ENCODE assay signal across 8 mouse cellular contexts in genomic region chr9:114844017-114844662, GRCm38 (mm10). TPM values are rescaled to one million over a fixed set of nuclear protein-coding genes. Genes with fewer than 3 reads are reported as not detected.
DNase-seq lines count a peak whose midpoint lies in the region; ATAC-seq and TF ChIP-seq lines count a peak whose summit lies in the region.

Gene Cmtm8, minus strand, starts transcription at chr9:114844156.

- no peak for TF ChIP-seq EP300 in liver, embryonic 14.5 days (IDR thresholded peaks at IDR 0.05; ENCODE audit: low read depth)

- WGBS in embryonic facial prominence, embryonic 12.5 days, result under 1% methylated on average over 33 of the region's 43 CpGs
- under 1% methylated on average over 35 of the region's 43 CpGs for WGBS in heart, embryonic 10.5 days
- WGBS in liver, embryonic 14.5 days (ENCODE audit: insufficient replicate concordance), result under 1% methylated on average over 38 of the region's 43 CpGs
- under 1% methylated on average over 40 of the region's 43 CpGs for WGBS in stomach, embryonic 14.5 days

- H3K4me3 ChIP-seq in embryonic facial prominence, embryonic 12.5 days, result peak within 1 kb of the TSS; percentile 69
- H3K4me3 ChIP-seq in heart, embryonic 10.5 days, result peak within 1 kb of the TSS; percentile 81
- peak within 1 kb of the TSS; percentile 56 to 58 for H3K4me3 ChIP-seq in liver, embryonic 14.5 days (ENCODE audit: insufficient read depth in 1 of 2, low read depth in 2 of 2, low read length in 2 of 2)
- peak within 1 kb of the TSS; percentile 70 for H3K4me3 ChIP-seq in stomach, embryonic 14.5 days (ENCODE audit: low read depth, low read length)

- peak within 1 kb of the TSS; percentile 63 for H3K9ac ChIP-seq in embryonic facial prominence, embryonic 12.5 days
- peak within 1 kb of the TSS; percentile 41; the same call in 1 of the 2 replicates for H3K9ac ChIP-seq in liver, embryonic 14.5 days (replicated peaks)
- peak within 1 kb of the TSS; percentile 50; the same call in 1 of the 2 replicates for H3K9ac ChIP-seq in stomach, embryonic 14.5 days (replicated peaks; ENCODE audit: low read depth, low read length)

- 0 out of 2 replicates have a peak, but pooled peaks cover 14% of the 10 kb centered on the region for H3K27me3 ChIP-seq in embryonic facial prominence, embryonic 12.5 days
- H3K27me3 ChIP-seq in heart, embryonic 10.5 days (ENCODE audit: insufficient read depth, poor library complexity, severe bottlenecking), result 0 out of 2 replicates have a peak, but pooled peaks cover 7% of the 10 kb centered on the region
- H3K27me3 ChIP-seq in liver, embryonic 14.5 days (ENCODE audit: control insufficient read depth, insufficient read depth, low read length), result peaks cover 15% of the 10 kb centered on the region
- no peaks in the 10 kb centered on the region for H3K27me3 ChIP-seq in stomach, embryonic 14.5 days (ENCODE audit: control insufficient read depth, insufficient read depth, low read length)

- TF ChIP-seq CTCF in liver, embryonic 14.5 days (IDR thresholded peaks at IDR 0.05; ENCODE audit: low read depth), result peak; percentile 27; the same call in 1 of the 2 replicates

- peak within 1 kb of the TSS; percentile 94 for H3K4me2 ChIP-seq in embryonic facial prominence, embryonic 12.5 days (replicated peaks)
- H3K4me2 ChIP-seq in liver, embryonic 14.5 days (ENCODE audit: low read depth), result peak within 1 kb of the TSS; percentile 67
- H3K4me2 ChIP-seq in stomach, embryonic 14.5 days (replicated peaks; ENCODE audit: low read depth, low read length), result peak within 1 kb of the TSS; percentile 72

- 0 out of 2 replicates have a peak within 1 kb of the TSS, but pooled peaks have one; percentile 12 for H3K27ac ChIP-seq in embryonic facial prominence, embryonic 12.5 days
- H3K27ac ChIP-seq in heart, embryonic 10.5 days, result peak within 1 kb of the TSS; percentile 86
- H3K27ac ChIP-seq in liver, embryonic 14.5 days, result no peak within 1 kb of the TSS; the same call in 1 of the 2 replicates
- H3K27ac ChIP-seq in stomach, embryonic 14.5 days (ENCODE audit: low read length), result peak within 1 kb of the TSS; percentile 72; the same call in 1 of the 2 replicates

- ATAC-seq in embryonic facial prominence, embryonic 12.5 days (ENCODE audit: insufficient number of reproducible peaks, insufficient read depth, low FRiP score, low TSS enrichment), result peak; percentile 63
- ATAC-seq in liver, embryonic 14.5 days (ENCODE audit: insufficient read depth), result peak; percentile 82
- ATAC-seq in stomach, embryonic 14.5 days (ENCODE audit: insufficient number of reproducible peaks, insufficient read depth, low FRiP score, low read depth), result peak; percentile 88

- H3K36me3 ChIP-seq in embryonic facial prominence, embryonic 12.5 days, result no peaks in the 10 kb centered on the region
- 0 out of 2 replicates have a peak, but pooled peaks cover 3% of the 10 kb centered on the region for H3K36me3 ChIP-seq in heart, embryonic 10.5 days
- H3K36me3 ChIP-seq in liver, embryonic 14.5 days (replicated peaks; ENCODE audit: control insufficient read depth, insufficient read depth, low read depth), result no peaks in the 10 kb centered on the region
- no peaks in the 10 kb centered on the region for H3K36me3 ChIP-seq in stomach, embryonic 14.5 days (ENCODE audit: control insufficient read depth, insufficient read depth, low read length)

- peaks cover 5% of the 10 kb centered on the region; the same call in 1 of the 2 replicates for H3K4me1 ChIP-seq in embryonic facial prominence, embryonic 12.5 days
- H3K4me1 ChIP-seq in heart, embryonic 10.5 days, result peaks cover 8% of the 10 kb centered on the region
- H3K4me1 ChIP-seq in liver, embryonic 14.5 days (replicated peaks; ENCODE audit: control insufficient read depth in 2 of 2, insufficient read depth in 2 of 2, low read length in 1 of 2), result no peaks in the 10 kb centered on the region
- no peaks in the 10 kb centered on the region for H3K4me1 ChIP-seq in stomach, embryonic 14.5 days (ENCODE audit: control insufficient read depth, insufficient read depth, low read length)

- H3K9me3 ChIP-seq in embryonic facial prominence, embryonic 12.5 days, result no peaks in the 10 kb centered on the region
- H3K9me3 ChIP-seq in heart, embryonic 10.5 days, result no peaks in the 10 kb centered on the region
- no peaks in the 10 kb centered on the region for H3K9me3 ChIP-seq in liver, embryonic 14.5 days (ENCODE audit: control insufficient read depth, low read length)
- no peaks in the 10 kb centered on the region for H3K9me3 ChIP-seq in stomach, embryonic 14.5 days (ENCODE audit: control insufficient read depth, low read depth, low read length)

- DNase-seq in urinary bladder, adult 18-20 months (ENCODE audit: low spot score in 2 of 2), result peak; percentile 9 to 42
- no peak for DNase-seq in urinary bladder, postnatal 10 days (ENCODE audit: low spot score)
- peak; percentile 90 for DNase-seq in heart, embryonic 10.5 days (ENCODE audit: low spot score)
- peak; percentile 91 for DNase-seq in kidney, adult 9 months
- peak in 2 of 3 experiments; percentile 7 to 32 for DNase-seq in liver, embryonic 14.5 days (ENCODE audit: low read depth in 3 of 3, low spot score in 3 of 3)
- DNase-seq in naive thymus-derived CD4-positive, alpha-beta T cell, adult 2 months (ENCODE audit: low read depth), result peak; percentile 36

RNA-seq across cellular contexts. Expression of gene Cmtm8, which starts in this region (rescaled TPM):
- 14.2 and 18.6 TPM in 2 replicates for polyA plus RNA-seq in embryonic facial prominence, embryonic 12.5 days (2016; fragmentation: Nextera tagmentation; extraction: Ambion mirVana)
- 17.2 and 23.4 TPM in 2 replicates for polyA plus RNA-seq in heart, embryonic 10.5 days (2016; fragmentation: Nextera tagmentation; extraction: Ambion mirVana)
- 16.2 and 21.9 TPM in 2 replicates for polyA plus RNA-seq in liver, embryonic 14.5 days (2012; rRNA removed)
- polyA plus RNA-seq in liver, embryonic 14.5 days (2014; fragmentation: Nextera tagmentation; extraction: Ambion mirVana), result 24.2 and 26.2 TPM in 2 replicates
- 54.3 and 58.8 TPM in 2 replicates for polyA plus RNA-seq in stomach, embryonic 14.5 days (2014; fragmentation: Nextera tagmentation; extraction: Ambion mirVana)
